Mouse (Mus musculus) adrenal gland, postnatal 36 days (tissue): ENCODE measurements at regions not wholly inside any gene's neighbourhood (a gene's known extent, or its start where the extent isn't known, plus 50 kb on each side); places are given as distances from the start of the nearest gene placed in this dataset.

Source experiments
- DNase-seq, 2 experiments: peaks; one replicate each; pipeline ENCODE4 v3.0.0; 2021; ENCODE audit warnings: mixed read lengths in 1 of 2

DNA sequence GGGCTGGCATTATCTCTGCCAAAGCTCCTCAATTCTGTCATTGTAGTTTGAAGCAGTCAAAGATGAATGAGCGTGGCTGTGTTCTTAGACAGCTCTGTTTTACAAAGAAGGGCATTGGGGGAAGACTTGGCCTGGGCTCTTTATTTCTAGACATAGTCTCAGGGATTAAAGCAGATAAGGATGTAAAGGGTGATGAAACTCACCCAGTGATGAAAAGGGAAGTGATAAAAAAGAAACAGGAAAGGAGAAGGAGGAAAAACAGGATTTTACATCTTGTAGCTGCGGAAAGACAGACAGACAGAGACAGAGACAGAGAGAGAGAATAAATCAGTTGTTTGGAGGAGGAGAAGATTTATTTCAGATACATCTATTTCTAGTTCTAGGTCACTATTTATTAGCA lies 95.5 kb upstream of the Chl1 start:
- DNase-seq: no peak

GRCm38 (mm10) chr6:103421013-103421933 lies 89.1 kb upstream of the Chl1 start:
- no peak for DNase-seq

DNA sequence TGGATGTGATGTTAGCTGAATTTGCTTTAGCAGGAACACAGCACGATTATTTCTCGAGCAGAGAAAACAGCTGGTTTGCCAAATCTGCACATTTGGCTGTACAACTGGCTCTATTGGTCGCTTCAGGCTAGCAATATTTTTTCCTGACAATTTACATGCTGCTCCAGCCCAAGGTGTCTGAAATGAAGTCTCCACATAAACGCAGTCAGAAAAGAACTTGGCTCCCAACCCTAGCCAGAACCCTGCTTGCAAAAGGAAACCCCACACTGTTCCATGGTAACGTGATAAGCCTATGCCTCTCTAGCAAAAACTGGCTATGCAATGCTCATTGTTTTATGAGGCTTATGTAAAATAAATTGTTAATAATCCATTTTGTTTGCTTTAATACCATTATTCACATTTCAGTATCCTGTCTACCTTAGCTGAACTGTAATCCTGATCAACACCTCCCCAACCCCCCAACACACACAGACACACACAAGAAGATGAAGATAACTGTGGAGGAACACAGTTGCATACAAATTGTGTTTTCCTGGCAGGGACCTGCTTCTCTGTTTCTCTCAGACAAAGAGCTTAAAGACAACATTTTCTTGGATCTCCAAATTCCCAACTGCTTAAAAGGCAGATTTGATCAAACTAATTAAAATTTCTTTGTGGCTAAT lies 79.3 kb upstream of the Chl1 start:
- no peak for DNase-seq

DNA sequence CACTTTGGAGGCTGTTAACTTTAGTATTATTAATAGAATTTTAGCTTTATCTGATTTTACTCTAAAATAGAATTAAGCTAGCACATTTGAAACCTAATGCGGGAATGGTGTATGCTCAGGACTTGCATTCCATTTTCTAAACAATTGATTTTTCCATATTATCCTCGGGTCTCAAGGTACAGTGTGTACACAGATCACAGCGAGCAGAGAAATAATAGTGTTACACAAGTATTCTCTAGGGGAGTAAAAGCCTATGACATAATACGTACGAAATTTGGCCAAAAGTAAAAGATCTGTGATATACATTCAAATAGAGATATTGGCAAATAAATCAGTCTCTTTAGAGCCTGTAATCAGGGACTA lies 78.8 kb upstream of the Chl1 start:
- no peak for DNase-seq
